Mouse (Mus musculus) liver, postnatal 0 days (tissue): Measurements from ENCODE around the gene Adcy9.

Experiments used
- CTCF ChIP-seq: sonication (generic); IDR thresholded peaks from 2 replicates; pipeline ENCODE4 v1.5.1; 2016; ENCODE audit warnings: antibody characterized with exemption, low read depth
- EP300 ChIP-seq: IDR thresholded peaks from 2 replicates; pipeline ENCODE4 v1.6.1; 2016; ENCODE audit warnings: antibody characterized with exemption, low read depth, mild to moderate bottlenecking

DNA sequence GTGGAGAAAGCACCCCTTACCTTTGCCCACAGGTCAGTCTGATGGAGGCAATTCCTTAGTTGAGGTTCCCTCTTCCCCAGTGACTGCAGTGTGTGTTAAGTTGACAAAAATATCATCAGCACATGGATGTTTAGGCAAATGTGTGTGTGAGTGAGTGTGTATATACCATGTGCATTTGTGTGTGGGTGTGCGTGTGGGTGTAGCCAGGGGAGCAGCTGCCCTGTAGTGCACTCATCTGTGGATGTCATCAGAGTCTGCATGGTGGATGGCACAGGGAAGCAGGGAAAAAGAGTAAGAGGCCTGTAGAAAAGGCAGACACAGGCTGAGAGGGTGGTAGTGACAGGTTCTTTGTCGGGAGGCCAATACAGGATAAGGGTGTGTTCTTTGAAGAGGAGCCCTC lies 94.5 kb downstream of the Adcy9 start:
- TF ChIP-seq CTCF (no peak), EP300 (no peak)
